Mouse (Mus musculus): Measurements from ENCODE around the gene Ect2l.

- TF ChIP-seq CTCF (IDR thresholded peaks at IDR 0.05; ENCODE audit: extremely low read depth, insufficient read length, insufficient replicate concordance, low read depth, low read length) (no peak), POLR2A (IDR thresholded peaks at IDR 0.05; ENCODE audit: low read depth, low read length) (no peak)
These were observed 16.5 kb downstream of the Ect2l start for GRCm38 (mm10) chr10:18194156-18194555.

All from small intestine, adult 2 months (tissue).